Mouse (Mus musculus) ES-Bruce4 (cell line): ENCODE measurements at regions not wholly inside any gene's neighbourhood (a gene's known extent, or its start where the extent isn't known, plus 50 kb on each side); places are given as distances from the start of the nearest gene placed in this dataset.

Experiments used
- CTCF ChIP-seq: IDR thresholded peaks from one replicate; pipeline ENCODE4 v1.8.1; 2011; ENCODE audit warnings: low read depth, low read length
- EP300 ChIP-seq: IDR thresholded peaks from 2 replicates; pipeline ENCODE4 v1.6.1; 2011; ENCODE audit warnings: low read depth, low read length; ENCODE audit not compliant: insufficient read depth
- POLR2A ChIP-seq: IDR thresholded peaks from one replicate; pipeline ENCODE4 v1.8.1; 2011; ENCODE audit warnings: low read length; ENCODE audit not compliant: insufficient read depth

- TF ChIP-seq EP300 (no peak), POLR2A (no peak), CTCF (no peak)
Observed at GRCm38 (mm10) chr12:106528521-106528920, 518.5 kb downstream of the Vrk1 start.
